Mouse (Mus musculus) left cerebral cortex, adult 8-10 months (tissue): Measurements from ENCODE around the gene Fbp2. TPM values are rescaled to one million over a fixed set of nuclear protein-coding genes. Genes with fewer than 3 reads are reported as not detected.
A peak's percentile ranks its signal among the peaks of the same experiment; 100 is the strongest.

ENCODE experiments used
- DNase-seq, 2 experiments: peaks; one replicate each; pipeline ENCODE4 v3.0.0; 2022; ENCODE audit warnings: low spot score in 2 of 2
- total RNA-seq, 4 experiments: library from RNA; stranded (reverse); gene quantifications; 2 replicates each; pipeline ENCODE4 v1.2.4; 2022

Gene Fbp2
- total RNA-seq = not detected

DNA sequence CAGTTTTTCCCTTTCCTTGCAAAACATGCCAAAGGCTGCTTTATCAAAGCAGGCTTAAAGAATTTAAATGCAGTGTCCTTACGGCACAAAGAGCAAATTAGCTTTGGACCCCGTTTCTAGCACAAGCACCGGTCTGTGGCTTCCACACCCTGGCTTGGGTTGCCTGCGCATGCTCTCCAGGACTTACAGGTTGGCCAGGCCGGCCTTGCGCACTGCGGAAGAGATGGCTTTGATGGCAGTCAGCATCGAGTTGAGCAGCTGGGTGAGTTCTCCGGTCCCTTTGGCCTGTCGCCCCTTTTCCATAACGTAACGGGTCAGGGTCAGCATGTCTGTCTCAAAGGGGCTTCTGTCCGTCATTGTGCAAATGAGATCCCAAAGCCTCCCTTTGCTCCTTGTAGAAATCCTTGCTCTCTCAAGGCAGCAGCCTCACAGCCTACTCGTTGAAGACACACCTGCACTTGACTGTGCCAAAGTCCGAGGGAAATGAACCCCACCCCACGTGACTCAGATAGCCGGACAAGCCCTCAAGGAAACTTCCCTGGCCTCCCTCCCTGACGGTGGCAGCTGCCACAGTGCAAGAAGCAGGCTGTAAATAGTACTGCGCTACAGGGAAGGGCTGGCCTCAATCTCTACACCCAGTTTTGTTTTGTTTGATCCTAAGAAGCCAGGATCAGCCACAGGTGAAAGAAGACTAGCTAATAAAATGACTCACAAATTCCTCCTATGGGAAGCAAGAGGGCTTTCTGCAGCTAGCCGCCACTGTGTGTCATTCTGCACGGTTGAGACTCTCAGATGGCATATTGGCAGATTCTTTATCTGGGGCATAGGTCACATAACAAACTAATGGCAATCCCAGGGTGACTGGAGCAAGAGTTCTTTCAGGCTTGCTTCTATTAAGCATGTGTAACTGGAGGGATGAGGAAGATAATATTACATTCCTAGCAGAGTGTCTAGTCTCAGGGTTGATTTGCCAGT lies at the start of gene Fbp2:
Gene Fbp2, minus strand, starts transcription at position 482 of the 975 bp plus-strand sequence.
- DNase-seq = no peak

DNA sequence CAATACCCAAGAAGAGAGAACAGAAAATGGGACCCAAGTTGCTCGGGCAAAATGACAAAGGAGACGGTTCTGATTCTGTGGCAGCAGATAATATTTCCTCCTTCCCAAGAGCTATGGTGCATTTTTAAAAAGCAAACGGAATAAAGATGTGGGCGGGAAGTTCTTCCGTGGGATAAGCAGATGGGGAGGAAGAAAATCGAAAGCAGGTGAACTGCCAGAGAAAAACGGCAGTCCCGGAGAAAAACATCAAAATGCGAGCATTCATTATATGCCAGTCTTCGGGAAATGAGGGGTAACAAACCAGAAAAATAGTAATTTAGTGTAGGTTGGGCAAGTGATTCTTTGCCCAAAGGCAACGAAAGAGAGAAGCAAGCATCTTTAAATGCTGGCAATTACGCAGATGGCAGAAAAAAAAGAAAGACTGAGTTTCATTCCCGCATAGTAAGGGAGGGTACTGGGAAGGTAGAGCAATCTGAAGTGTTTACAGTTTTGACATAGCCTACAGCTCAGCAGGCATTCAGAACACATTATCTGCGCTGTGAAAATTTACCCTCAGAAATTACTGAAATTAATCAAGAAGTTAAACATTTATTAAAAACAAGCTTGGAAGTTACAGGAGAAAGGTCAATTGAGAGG lies 49.4 kb upstream of the Fbp2 start:
- DNase-seq = peak in 1 of 2 experiments; percentile 22

DNA sequence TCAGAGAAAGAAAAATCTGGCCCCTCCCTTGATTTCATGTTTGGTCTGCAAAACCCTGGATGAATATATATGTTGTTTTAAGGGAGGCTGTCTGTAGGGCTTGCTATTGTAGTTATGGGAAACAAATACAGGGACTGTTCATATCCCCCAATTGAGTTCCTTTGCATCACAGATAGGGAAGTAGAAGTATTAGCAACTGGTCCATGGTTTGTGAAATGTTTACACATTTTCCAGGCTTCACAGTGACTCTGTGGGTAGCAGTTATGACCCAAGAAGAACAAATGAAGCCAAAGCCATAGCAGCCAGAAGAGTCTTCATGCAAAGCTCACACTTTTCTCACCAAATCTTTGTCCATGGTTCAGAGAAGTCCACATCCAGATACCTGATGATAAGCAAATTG lies 42.9 kb upstream of the Fbp2 start:
- DNase-seq = no peak

DNA sequence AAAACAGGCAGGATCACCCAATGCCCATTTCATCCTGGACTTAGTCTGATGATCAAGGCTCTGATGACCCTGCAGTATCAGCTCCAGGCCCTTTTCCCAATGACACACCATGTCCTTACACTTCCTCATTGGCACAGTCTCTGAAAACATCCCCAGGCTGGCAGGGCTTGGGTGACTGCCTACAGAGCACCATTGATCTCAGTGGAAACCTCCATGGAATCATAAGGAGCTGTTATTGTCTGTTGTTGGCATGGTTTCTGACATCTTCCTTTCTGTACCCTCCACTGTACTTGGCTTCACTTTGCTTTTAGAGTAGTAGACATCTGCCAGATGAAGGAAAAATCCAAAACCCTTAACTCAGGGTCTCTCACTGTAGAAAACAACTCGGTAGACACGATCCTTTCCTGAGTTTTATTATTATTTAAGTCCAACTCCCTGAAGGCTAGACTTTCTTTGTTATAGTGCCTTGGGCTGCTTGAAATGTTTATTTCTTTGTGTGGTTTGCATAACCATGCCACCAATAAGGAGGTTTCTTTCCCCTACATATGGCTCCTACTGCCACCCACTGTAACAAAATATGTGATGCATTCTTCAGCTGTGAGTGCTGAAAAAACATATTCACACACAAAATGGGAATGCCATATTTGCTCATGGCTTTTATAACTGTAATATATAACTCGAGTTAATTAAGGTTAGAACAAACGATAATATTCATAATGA lies 39.9 kb upstream of the Fbp2 start:
- DNase-seq = peak in 1 of 2 experiments; percentile 22

DNA sequence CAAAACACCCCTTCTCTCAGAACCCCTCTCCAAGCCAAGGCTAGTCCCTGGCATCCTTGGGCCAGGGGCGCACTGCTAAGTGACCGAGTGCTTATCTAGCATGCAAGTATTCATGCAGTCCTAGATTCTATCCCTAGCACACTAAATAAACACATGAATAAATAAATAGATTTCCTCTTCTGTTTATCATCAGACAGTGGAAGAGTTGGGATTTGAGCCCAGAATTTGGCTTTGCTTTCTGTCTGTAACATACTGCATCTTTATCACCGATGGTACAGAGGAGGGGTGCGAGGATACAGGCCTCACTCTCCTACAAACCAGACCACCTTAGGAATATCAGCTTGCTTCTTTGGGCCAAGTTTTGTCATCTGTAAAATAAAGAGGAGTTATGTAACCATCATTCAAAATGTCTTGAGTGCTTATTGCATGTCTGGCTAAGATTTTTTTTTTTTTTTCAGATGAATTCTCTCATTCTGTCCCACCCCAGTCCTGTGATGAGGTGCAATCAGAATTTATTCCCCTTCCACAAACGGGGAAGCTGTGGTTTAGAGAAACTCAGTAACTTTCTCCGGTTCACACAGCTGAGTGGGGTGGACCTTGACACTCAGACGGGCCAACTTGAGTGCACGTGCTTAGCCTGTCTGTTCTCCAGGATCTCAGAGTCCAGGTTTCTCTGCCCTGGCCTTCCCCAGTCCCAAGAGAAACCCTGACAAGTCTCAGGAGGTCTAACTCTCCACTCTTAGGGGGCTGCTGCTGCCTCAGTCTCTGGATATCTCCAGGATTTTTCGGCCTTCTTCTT lies 35.0 kb upstream of the Fbp2 start:
- no peak for DNase-seq

DNA sequence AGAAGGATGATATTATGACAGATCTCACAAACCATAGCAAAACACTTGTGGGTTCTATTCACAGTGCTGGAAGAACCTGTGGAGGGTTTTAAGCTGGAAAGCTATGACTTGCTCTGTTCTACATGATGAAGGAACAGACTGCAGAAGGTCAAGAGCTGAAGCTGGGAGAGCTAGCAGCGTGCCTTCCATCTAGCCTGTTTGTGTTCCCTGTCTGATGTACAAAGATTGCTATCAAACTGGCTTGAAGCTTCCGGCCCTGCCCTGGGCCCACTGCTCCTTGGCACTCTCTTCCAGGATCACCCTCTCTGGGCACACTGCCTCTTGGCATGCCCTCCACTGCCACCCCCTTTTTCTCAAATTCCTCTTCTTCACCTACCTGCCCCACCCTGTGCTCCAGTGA lies 31.1 kb upstream of the Fbp2 start:
- no peak for DNase-seq

DNA sequence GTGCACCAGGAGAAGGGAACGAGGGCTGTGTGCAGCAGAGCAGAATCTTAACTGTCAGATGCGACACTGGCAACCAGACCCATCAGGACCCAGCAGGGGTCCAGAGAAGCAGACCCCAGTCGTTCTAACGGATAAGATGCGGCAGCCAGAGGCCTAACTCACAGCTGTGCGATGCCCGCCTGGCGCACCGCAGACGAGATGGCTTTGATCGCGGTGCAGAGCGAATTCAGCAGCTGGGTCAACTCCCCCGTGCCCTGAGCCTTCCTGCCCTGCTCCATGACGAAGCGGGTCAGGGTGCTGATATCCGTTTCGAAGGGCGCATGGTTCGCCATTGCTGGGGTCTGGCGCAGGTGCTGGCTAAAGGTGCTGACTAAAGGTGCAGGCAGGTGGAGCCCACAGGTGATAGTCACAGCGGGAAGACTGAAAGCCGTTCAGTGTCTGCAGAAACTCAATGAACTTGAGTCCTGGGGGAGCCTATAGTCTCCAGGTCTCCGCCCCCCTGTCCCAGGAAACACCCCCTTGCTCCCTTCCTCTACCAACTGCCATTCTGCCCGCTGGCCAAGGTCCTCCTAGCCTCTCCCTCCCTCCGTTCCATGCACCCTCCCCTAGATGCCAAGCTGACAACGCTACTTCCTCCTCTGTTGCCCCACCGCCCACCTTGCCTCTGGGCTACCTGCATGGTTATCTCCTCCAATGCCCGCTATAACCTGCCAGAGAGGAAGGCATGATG lies 29.7 kb upstream of the Fbp2 start, which contains the start of gene Fbp1:
Gene Fbp1, minus strand, starts transcription at position 571 of the 730 bp plus-strand sequence.
- no peak for DNase-seq

DNA sequence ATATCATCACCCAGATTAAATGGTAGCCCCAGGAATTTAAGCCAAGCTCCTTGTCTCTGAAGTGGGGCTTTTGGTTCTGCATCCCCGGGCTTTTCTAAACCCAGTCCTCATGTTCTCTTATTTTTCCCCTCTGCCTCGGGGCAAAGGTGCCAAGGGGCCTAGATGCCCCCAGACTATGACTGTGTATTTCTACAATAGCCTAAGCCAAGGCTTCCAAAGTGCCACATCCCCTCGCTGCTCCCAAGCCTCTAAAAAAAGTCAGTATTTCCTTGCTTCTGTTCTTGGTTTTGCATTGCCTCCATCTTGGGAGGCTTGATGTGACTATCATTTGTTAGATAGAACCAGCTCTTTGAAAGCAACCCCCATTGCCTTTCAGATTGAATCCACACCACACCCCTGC lies 26.3 kb upstream of the Fbp2 start:
- no peak for DNase-seq

DNA sequence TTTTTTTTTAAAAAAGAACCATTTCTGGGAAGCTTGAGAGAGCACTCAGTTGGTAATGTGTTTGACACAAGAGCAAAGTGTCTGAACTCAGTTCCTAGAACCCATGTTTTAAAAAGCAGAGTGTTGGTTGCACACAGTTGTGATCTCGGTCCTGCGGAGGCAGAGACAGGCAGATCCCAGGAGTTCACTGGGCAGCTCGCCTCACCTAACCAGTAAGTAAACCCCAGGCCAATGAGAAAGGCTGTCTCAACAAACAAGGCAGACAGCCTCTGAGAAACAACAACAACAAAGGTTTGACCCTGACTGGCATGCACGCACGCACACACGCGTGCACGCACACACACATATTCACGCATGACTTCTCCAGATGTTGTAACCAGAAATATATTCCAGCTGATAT lies 25.7 kb upstream of the Fbp2 start:
- DNase-seq = no peak

DNA sequence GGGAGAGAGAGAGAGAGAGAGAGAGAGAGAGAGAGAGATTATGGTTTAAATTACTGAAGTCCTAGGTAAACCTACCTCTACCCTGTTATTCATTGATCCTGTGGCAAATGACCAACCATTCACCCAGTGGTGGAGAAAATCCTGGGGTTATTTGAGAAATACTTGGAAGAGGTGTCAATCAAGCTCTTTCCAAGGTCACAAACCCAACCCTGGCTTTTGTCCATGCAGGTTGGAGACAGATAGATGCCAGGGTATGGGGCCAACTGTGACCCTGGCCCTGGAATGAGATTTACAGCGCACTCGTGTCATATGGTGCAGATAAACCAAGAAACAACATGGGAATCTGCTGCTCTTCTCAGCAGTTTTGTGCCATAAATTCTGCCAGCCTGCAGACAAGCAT lies 25.2 kb upstream of the Fbp2 start:
- DNase-seq = no peak

DNA sequence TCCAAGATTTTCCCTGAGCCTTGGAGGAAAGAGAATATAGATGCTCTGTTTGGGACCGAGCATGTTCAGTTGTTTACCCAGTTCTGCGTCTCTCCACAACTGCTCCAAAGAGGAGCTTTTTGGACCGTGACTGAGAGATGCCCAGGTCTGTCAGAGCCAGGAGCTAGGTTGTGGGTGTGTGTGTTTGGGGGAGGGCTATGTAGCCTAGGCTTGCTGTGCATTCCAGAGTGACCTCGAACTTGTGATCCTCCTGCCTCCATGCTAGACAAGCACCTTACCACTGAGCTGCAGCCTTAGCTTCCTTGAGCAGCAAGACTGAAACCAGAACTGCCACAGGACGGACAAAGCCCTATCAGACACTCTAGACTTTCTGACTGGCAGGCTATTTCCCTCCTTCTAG lies 24.6 kb upstream of the Fbp2 start:
- DNase-seq = no peak

DNA sequence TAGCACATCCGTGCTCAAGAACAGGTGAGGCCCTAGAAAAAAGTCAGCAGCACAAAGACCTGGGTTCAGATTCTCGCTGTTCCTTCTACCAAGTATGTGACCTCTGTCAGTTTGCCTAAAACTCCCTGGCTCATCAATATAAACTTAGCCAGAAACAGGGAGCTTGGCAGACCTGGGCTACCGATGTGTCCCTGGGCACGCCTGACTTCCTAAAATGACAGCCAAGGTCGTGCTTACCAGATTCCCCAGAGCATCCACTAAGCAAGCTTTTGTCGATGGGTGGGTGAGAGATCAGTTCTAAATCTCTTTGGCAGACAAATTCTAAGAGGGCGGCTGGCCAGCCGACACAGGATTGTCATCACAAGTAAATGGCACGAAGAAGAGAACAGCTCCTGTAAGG lies 23.1 kb upstream of the Fbp2 start:
- no peak for DNase-seq

DNA sequence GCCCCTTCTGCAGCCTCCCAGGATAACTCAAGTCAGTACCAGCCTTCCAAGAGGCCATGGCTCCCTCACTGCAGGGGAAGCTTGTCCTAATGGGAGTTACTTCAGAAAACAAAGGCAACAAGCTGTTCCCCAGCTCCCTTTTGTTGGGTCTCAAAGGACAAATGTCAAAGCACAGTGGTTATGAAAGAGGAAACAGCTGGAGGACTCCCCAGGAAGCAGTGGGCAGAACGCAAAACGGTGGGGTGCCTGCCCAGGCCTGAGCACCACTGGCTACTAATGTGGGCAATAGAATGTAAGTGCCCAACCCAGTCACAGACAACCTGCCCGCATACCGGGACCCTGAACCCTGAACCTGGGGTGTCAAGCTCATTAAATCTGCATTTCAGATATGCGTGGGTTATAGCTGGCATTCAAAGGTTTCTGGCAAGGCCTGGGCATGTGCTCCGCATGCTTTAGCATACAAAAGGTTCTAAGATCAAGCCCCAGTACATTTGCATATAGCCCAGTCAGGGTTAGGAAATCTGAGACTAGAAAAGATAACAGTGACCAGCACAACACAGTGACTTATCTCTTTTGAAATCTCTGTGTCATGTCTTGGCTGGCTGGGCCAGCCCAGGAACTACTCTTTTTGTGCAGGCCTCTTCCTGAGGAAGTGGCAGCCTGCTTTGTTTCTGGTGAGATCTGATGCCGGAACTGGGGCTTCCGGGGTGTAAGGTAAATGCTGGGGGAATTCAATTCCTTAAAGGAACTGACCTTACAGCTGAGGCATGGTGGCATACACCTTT lies 21.8 kb upstream of the Fbp2 start:
- DNase-seq = no peak

DNA sequence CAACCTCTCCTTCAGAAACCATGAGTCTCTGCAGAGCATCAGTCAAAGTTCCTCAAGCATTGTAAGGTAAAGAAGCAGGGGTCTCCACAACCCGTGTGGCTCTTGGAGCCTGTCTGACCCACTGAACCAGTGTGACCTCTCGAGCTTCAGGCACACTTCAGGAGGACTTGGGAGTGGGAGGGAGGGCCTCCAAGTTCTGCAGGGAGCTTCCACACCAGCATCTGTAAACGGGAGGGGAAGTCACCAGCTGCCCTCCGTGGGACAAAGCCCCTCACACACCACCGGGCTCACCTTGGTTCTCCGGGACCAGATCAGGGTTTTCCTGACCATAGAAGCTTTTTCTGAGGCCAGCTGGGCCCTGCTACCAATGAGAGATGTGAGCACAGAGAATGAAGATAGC lies 21.2 kb upstream of the Fbp2 start:
- DNase-seq = no peak

DNA sequence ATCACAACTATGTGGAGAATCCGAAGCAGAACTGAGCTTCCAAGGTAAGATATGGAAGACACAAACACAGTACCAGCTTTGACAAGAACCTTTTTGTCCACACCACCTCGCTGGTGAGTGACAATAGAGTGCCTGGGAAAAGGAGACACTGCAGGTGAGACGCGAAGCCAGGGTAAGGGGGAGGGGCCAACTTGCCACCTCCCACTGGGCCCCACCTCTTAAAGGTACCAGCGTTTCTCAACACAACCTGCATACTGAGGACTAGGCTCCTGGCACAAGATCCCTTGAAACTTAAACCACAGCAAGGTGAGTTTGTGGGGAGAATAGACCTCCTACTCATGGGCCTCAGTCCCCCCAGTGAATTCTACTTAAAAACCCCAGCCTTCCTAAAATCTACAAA lies 19.0 kb upstream of the Fbp2 start:
- no peak for DNase-seq

DNA sequence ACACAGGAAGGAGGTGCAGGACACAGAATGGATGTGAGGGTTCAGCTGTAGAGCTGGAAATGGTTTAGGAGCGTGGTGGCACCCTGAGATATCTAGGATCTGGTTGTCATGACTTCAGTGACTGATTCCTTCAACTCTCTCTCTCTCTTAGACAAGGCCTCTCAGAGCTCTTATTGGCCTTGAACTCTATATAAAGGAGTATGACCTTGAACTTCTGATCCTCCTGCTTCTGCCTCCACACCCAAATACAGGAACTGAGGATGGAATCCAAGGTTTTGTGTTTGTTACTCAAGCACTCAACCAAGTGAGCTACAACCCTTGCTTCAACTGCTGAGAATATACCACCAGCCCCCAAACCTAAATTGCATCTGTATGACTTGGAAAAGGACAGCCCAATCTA lies 17.9 kb upstream of the Fbp2 start:
- DNase-seq = no peak

DNA sequence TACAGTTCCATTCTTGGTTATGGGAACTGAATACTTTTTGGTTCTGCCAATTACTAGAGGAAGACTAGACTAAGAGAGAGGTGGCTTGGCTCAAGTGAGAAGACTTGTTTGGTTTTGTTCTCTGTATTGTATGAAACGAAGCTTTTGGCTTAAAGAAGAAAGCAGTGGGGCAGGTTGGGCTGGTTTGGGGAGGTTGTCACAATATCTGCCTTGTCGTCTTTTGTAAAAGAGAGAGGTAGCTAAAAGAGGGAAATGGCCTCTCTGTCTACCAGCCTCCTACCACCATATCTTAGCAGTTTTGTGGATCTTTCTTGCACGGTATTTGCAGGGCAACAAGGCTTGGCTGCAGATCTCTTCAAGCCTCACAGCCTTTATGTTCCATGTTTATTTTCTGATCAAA lies 14.0 kb upstream of the Fbp2 start:
- no peak for DNase-seq

DNA sequence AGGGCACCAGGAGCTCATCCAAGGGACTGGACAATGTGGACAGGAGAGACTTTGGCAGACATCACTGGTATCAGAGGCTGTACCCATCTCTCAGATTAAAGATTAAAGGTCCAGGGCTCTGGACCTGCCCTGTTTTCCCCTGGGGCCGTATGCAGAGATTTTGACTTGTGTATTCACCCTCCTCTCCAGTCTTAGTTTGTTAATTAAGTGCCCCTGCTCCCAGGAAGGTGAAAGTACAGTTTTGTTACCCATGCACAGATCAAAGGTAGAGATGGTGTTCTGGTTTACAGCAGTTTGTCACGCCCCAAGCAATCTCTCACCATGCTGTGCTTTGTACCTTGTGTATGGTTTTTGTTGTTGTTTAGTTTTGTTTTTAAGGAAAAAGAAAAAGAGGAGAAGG lies 12.4 kb upstream of the Fbp2 start:
- no peak for DNase-seq

DNA sequence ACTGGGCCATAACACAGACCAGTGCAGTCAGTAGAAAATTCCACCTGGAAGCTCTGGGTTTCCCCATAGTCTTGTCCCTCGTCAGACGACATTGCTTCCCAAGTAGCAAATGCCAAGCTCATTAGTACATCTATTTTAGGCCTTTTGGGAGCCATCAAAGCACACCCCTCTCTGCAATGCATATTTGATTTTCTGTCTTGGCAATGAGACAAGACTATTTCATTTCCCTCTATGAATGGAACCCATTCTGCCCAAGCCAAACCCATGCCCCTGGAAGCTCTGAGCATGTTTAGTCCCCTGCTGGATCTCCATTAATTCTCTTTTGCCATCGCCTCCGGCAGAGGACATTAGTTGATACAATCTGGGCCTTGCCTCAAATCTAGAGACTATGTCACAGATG lies 8.6 kb upstream of the Fbp2 start:
- no peak for DNase-seq
